Mouse (Mus musculus): ENCODE results near the gene F930015N05Rik.

GRCm38 (mm10) chr11:64442701-64443100, 6.2 kb upstream of the F930015N05Rik start:
- TF ChIP-seq CTCF (IDR thresholded peaks at IDR 0.05; ENCODE audit: low read depth, low read length), result no peak
- no peak for TF ChIP-seq POLR2A (IDR thresholded peaks at IDR 0.05; ENCODE audit: insufficient read depth, low read length)

All from ES-Bruce4 (cell line).